Mouse (Mus musculus): ENCODE measurements around the gene Mut.

DNA sequence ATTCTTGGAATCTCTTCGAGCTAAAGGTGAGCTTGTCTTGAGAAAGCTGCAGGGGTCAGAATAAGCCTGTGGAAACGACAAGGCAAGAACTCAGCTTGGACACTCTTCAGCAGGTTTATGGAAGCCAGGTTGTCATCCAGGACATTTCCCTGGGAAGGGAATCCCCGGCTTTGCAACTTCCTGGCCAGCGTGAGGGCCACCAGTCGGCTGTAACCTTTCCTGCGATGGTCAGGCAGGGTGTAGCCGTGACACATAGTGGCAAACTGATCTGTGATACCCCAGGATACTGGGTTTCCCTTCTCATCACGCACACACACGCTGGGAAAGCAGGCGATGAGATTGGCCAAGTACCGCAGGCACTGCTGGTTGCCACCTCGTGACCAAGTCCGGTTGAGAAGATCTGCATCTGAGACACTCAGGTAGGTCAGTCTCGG lies 29.7 kb upstream of the Mut start:
- no peak for TF ChIP-seq CTCF (IDR thresholded peaks at IDR 0.05)
- no peak for TF ChIP-seq EP300 (IDR thresholded peaks at IDR 0.05)

All from lung, postnatal 0 days (tissue).